Mouse (Mus musculus) mouse embryonic stem cell (cell line): ENCODE data around the gene Tob1.

ENCODE experiments used
- in situ Hi-C, 2 experiments: fragments of 300-500 bp; cut with MboI; formaldehyde crosslinking; loops; 1 replicate in 1 of 2; 3 replicates in 1 of 2; pipeline ENCODE4 v1.14.3; 2019 to 2020; ENCODE audit warnings: low sequenced_read_pairs in 2 of 2, low pct_unique_long_range_greater_than_20kb in 1 of 2, mixed read lengths in 1 of 2; ENCODE audit not compliant: unreplicated experiment in 1 of 2

The Tob1 gene

DNA sequence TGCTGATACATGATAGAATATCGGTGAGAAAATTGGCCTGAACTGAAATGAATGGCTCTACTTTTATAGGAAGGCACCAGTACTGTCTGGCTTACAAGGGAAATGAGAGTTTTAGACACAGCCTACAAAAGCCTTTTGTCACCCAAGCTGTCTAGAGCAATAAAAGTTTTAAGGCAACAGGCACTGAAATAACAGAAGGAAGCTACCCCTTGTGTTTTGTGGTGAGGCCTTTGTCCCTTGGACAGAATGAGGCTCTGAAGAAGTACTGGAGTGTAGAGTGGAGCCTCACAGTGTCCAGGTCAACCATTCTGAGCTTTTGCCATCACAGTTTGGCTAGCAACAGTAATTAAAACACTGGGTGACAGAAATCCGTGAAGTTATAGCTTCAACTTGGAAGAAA, 5.0 kb downstream of the Tob1 start:
- in situ Hi-C loops = no loop called here

DNA sequence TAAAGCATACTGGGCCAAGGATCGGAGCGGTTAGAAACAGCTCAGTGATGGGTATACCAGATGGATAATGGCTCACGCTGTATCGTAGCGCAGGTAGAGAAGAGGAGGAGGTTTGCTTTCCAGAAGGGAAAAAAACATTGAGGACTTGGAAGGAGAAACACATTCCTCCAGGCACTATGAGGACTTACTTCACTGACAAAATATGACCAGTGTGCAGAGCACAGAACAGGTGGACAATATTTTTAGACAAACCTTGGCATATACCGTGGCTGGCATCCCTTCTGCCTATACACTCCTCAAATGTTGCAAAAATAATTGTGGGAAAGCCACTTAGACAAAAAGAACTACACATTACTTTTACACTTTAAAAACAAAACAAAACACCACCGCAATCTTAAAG, 10.0 kb downstream of the Tob1 start:
- in situ Hi-C loops = loop anchor here in 1 of 2 experiments (5.0 kb wide), 1 partner anchor 84 kb away; no protein-coding TSS in a partner anchor

DNA sequence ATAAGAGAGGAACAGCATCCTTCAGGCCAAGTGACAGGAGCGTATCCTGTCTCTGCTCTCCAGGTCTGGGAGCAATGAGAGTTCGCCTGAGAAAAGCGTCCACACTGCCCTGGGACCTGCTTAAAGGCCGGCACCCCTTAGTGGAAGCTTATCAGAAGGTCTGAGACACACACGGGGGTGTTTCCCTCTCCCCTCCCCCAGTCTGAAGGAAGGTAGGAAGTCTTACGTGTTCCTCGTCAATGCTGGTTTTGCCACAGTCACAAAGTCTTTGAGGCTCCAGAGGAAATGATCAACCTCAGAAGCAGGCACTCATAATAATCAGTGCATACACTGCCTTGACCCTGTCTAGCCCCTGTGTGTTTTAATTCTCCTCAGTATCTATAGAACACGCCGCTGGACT, 12.3 kb downstream of the Tob1 start:
- in situ Hi-C loops = loop anchor here in 1 of 2 experiments (5.0 kb wide), 1 partner anchor 86 kb away; no protein-coding TSS in a partner anchor

DNA sequence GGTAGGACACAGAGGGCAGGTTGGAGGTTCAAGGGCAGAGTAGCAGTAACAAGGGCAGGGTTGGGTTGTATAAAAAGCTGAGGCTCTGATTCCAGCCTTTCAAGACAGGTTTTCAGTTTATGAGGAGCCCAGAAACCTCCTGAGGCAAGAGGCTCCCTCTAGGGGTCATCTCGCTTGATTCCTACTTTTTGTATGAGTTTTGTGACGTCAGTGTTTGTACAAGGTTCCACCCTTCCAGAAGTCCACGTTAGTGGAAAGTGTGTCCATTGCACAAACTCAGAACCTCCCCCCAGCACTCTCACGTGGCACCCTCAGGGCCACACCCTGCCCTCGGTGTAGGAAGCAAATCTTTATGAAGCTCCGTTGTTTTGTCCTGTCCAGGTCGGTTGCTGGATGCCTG, 14.7 kb downstream of the Tob1 start:
- in situ Hi-C loops = no loop called here

DNA sequence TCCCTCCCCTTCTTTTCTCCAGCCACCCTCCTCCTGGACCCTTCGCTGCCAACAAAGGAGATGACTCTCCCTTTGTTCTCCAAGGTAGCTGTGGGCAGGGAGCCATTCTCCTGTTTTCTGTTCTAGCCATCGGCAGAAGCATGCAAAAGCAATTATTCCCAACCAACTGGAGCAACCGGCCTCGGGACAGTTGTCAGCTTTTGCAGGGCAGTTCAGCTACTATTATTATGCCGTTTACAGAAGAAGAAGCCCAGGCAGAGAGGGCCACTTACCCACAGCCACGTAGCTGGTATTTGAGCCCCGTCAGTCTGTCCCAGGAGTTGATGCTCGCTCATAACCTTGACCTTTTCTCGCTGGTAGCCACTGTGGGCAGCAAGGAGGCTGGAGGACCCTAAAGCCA, 17.2 kb downstream of the Tob1 start:
- in situ Hi-C loops = no loop called here

DNA sequence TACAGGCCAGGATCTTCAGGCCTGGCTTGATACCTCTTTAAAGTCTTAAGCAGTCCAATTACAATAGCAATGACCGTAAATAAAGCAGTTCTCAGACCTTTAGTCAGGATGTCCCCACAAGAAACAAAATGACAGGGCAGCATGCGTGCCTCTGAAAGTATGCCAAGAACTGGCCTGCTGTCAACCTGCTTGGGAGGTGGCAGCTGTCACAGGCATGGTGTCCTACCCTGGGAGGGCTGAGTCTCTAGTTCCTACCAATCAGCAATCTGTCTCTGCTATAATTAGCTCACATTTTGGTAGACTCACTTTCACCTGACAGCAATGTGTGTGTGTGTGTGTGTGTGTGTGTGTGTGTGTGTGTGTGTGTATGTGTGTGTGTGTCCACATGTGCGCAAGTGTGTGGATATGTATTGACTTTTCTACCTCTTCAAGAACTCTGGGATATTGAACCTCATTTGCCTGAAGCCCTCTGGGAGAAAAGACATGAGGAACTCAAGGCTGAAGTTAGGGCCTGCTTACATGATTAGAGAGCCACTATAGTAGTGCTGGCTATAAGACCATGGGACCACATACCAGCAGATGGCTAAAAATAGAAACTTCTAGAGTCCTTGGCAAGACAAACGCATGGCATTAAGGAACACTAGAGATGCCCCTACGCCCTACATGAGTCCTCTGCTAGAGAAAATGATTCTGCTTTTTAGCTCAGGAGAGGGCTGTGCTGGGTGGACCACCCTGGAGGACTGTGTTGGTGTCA, 18.1 kb downstream of the Tob1 start:
- in situ Hi-C loops = no loop called here

DNA sequence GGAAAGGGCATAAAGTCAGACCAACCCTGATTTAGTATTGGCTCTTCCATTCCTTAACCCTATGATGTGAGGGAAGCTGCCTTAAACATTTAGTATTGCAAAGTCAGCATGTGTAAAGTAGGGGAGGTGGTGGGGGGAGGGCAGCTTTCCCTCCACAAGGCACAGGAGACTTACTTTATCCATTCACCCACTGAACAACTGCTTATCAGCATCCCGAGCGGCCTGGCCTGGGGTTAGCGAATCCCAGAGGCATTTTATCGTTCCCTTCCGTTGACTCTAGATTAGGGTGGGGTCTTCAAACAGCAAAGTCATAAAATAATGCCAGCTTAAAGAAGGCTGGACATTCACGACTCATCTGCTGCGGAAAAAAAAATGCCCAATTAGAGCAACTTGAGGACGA, 19.0 kb downstream of the Tob1 start:
- in situ Hi-C loops = no loop called here

DNA sequence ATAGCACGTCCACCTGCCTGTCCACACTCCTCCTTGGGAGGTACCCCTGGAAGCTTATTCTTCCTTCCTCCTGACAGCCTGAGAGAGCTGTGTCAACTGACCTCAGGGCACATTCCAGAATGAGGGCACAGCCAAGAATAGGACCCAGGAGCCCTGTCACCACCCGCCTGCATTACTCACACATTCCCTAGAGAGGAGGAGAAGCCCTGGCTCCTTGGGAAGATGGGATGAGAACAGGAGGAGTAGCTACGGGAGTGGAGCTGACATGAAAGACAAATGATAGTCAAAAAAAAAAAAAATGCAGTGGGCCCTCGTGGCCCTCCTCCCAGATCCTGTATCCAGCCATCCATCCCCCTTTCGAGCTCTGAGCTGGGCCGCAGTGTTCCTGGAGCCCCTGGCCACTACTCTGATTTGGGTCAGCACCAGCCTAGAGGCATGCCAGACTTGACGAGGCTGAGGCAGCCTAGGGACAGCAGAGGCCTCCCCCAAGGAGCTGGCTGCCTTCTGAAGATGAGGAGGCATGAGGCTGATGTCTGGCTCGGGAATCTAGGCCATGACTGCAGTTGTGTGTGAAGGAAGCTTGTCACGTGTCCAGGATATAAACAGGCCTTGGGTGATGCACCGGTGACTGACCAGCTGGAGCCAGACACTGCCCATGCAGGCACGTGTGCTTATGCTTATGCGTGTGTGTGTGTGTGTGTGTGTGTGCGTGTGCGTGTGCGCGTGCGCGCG, 20.7 kb downstream of the Tob1 start:
- in situ Hi-C loops = no loop called here

DNA sequence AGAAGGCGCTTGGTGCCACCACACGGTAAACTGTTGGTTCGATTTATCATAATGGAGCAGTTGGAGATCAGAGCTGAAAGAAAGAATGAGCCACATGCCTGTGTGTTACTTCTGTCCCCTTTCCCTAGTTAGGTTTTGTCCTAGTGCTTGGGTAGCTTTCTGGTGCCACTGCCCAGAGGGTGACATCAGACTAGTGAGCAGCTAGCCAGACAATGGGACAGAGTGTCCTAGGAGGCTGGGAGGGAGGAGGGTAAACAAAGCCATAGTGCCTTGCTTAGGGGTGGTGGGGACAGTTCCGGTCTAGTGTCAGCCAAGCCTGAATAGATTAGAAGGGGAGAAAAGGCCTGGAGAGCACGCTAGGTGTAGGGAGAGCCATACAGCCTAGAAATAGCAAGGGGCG, 22.2 kb downstream of the Tob1 start:
- in situ Hi-C loops = no loop called here

DNA sequence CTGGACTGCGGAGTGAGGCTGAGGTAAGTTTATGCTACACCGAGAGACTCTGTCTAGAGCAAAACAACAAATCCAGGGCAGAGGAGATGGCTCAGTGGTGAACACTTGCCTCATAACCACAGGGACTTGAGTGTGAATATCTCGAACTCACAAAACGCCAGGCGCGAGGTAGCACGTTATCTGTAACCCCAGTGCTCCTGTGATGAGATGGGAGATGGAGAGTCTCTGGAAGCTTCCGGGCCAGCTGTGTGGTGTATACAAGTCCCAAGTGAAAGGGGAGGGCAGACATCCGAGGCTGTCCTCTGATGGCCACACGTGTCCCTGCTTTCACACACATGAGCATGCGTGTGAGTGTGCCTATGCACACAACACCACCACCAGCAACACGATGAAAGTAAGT, 23.1 kb downstream of the Tob1 start:
- in situ Hi-C loops = no loop called here

DNA sequence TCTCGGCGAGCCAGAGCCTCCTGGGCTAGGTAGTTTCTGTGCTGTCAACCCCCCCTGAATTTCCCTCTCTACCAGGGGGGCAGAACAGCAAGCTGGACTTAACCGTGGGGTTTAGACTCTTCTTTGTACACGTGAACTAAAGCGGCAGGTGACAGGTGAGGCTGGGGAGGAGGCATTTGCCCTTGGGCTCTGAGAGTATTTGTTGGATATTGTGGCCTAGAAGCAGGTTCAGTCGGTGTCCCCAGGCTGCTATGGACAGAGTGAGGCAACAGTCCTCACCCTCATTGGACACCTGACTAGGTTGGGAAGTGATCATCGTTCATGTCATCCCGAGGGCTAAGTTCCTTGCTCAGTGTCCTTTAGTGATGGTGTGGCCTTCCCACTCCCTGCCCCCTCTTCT, 23.6 kb downstream of the Tob1 start:
- in situ Hi-C loops = no loop called here

DNA sequence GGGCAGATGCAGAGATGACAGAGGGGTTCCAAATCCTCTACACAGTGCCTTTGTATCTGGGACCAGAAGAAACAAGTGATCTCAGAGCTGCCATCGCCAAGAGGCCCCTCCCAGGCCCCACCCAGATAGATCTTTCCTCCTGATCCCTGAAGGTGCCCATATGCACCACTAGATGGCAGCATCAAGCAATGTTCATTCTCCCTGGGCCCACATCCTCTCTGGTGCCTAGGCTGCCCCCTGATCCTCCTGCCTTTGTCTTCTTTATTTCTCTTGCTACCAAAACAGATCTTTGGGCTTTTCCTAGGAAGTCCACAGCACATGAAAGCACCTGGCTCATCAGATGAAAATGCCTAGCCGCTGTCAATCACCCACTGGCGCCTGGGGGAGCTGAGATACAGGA, 24.8 kb downstream of the Tob1 start:
- in situ Hi-C loops = no loop called here

DNA sequence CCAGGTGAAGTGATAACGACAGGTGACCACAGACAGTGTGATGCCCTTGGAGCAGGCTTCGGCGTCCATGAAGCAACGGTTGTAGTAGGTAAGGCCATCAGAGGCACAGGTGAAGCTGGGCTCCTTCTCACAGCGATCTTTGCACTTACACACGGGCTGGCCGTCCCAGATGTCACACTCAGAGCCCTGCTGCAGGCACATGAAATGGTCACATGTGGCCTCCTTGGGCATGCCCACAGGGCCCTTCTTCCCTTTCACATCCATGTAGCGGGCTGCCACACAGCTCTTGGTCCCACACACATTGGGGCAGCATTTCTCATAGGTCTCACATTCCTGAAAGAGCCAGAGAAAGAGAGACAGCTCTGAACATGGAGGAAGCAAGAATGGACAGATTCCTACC, 27.5 kb downstream of the Tob1 start:
- in situ Hi-C loops = no loop called here

DNA sequence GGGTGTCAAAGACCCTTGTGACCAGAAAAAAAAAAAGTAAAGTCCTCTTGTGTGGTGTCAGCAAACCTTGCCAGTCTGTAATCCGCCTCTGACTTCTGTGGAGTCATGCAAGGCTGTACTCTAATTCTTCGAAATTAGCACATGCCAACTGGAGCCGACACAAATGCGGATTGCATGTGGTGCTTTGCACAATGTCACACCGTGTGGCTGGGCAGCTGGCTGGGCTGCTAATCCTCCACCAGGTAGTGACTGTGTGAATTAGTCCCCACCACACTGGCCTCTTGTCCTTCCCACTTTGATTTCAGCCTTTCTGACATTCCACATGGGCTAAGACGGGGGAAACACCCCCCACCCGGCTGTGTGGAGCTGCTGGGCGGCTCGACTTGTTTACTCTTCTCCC, 28.5 kb downstream of the Tob1 start:
- in situ Hi-C loops = no loop called here

DNA sequence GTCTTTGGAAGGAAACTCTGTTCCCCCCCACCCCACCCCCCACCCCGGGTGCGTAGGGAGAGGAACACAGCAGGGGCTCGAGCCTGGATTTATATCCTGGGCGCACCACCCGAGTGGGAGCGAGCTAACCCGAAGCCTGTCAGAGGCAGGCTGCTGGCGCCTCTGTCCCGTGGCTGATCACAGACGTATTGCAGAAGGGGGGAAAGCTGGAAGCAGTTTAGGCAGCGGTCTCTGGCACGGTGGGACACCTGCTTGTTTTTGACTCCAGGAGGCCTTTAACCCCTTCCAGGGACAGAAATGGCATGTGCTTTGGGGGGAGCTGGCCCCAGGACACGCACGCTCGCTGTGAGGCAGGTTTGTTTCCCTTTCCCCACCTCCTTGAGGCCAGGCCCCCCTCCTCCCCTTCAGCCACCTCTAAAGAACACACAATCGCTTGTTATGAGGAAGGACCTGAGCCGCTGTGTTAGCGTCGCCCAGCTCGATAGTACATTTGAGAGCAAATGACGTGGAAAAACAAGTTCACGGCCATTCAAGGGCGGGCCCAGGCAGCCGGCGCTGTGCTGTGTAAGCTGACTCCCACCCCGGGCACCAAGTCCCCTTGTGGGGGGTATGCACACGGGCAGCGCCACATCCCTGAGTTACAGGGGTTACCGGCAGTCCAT, 31.6 kb downstream of the Tob1 start:
- in situ Hi-C loops = no loop called here

DNA sequence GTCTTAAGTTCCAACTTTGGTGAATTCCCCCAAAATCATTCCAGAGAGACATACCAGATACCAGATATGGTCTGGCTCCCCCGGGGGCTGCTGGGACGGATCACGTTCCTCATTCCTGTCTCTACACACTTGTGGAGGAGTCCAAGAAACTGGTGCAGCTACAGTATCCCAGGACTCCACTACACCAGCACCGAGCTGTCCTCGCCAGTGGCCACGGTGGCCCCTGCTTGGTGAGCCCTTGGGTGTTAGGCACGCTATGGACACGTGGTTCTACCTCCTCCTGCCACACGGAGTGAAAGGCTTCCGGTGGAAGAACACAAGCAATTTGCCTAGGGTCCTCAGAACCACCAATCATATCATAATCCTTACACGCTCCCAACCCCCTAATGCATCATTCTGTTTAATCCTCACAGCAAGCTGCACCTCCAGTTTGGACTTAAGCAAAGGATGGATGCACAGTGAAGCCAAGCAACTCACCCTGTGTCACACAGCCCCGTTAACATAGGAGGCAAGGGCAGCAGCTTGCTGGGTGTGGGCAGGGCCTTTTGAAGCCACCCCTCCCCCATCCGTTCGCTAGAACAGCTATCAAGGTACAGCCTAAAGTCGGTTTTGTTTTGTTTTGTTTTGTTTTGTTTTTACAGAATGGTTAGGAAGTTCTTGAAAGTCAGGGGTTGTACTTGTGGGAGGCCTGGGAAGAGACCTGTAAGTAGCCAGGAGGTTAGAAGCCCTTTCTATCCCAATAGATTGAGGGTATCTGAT, 32.3 kb downstream of the Tob1 start:
- in situ Hi-C loops = no loop called here

DNA sequence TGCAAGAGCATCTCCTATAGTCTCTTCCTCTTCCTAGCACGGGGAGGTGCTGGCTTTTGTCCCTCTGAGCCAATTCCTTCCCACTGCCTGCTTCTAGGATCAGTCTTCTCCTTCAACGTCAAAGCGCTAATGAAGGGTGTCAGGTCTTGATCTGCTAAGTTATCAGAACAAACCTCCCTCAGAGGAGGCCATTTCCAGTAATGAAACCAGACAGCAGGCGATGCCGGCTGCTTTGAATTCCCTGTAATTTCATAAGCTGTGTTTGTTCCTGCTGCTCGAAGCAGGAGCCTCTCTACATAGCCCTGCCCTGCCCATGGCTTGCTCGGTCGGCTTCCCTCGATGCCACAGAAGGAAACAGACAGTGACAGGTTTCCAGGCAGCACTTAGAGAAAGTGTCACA, 33.1 kb downstream of the Tob1 start:
- in situ Hi-C loops = no loop called here

DNA sequence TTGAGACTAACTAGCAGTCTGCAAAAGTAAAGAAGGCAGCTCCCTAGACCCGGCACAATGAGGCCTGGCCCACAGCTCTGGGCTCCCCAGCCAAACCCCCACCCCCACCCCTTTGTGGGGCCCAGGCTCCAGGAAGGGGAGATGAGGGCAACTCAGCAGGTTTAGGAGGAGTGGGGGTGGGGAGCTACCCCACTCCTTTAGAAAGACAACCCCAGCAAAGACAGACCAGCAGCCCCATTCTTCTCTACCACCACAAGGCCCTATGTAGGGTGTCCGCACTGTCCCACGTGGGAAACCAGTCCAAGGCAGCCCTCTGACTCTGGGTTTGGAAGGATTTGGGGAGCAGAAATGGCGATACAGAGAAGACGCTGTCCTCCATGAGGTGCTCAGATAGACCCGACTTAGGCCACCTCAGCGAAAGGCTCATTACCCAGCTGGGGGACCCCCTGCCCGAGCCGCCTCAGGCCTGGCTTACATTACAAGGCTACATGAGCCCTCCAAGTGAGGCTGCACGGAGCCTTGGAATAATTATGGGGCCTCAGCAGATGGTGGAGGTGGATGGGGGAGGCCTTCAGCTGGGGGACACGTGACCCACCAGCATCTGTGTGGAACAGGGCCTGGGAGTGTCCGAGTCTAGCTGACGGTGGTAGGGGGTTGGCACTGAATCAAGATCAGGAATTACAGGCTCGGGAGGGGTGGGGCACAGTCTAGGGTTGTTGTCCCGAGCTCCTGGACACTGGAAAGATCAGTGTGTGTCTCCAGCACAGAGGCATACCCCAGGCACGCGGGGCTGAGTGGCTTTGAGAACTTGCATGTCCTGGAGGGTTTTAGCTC, 34.9 kb downstream of the Tob1 start, which contains the start of gene Wfikkn2:
Wfikkn2 (minus strand) TSS at position 51 of the 834 bp plus-strand sequence.
- in situ Hi-C loops = no loop called here
